Mouse (Mus musculus): Measurements from ENCODE around the gene Podxl2. TPM values are rescaled to one million over a fixed set of nuclear protein-coding genes. Genes with fewer than 3 reads are reported as not detected.
A peak's percentile ranks its signal among the peaks of the same experiment; 100 is the strongest.

Podxl2 gene
- polyA plus RNA-seq, 1 experiment: 35.8 TPM

DNA sequence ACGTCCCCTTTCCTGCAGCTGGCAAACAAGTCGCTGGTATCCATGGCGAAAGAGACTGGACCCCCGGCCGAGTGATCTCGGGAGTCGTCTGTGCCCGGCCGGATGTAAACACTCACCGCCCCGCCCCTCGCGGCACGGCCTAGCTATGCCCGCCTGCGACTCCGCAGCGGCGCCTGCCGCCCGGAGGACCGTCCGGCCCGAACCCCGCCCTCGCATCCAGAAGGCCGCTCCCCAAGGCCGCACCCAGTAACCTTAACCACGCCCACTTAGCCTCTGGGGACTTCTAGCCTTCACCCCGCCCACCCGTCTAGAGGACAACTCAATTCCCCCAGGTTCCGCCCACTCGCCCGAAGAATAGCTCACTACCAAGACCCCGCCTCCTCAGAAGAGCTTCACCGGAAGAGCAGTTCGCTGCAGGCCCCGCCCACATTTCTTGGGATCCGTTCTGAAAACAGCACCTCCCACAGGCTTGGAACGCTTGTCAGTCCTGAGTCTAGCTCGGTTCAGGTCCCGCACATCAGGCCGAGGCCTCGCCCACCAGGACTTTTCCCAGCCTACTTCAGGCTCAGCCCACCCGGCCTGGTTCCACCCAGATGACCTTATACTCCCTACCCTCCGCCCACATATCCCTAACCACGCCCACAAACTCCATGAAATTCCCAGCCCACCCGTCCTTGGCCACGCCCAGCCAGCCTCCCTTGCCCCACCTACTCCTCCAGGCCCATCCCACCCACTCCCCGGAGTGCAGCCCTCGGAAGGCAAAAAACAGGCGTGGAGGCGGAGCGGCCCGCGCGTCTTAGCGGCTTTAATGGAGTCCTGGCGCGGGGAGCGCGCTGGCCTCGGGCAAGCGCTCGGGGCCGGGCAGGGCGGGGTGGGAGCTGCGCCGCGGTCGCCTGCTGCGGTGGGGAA lies 32.8 kb downstream of the Podxl2 start, which contains the start of gene Abtb1:
Gene Abtb1, minus strand, starts transcription at position 204 of the 909 bp plus-strand sequence.
- WGBS: under 1% methylated on average over 72 of the region's 72 CpGs
- H3K4me1 ChIP-seq (ENCODE audit: control insufficient read depth, insufficient read depth, low read length): peaks cover 5% of the 10 kb centered on the region
- H3K4me3 ChIP-seq (replicated peaks; ENCODE audit: extremely low read depth, low read depth, low read length): peak within 1 kb of the TSS; percentile 94
- TF ChIP-seq POLR2A (IDR thresholded peaks at IDR 0.05; ENCODE audit: borderline replicate concordance, extremely low read depth, low read depth, low read length): peak; percentile 84; the same call in 1 of the 2 replicates
- 0 out of 2 replicates have a peak, but pooled peaks have one; percentile 19 for TF ChIP-seq CTCF (IDR thresholded peaks at IDR 0.05; ENCODE audit: insufficient read depth, low read length)
- peak; percentile 99 for DNase-seq

DNA sequence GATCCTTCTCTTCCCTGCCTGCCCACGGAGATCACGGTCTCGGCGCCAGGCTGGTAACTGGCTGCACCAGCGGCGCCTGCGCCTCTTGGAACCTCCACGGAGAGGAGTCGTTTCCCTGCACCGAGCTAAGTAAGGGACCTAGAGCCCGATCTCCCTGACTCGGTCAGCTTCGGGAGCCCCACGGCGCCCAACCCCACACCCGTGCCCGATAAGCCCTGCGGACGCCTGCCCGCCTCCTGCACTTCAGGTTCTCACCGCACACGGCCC lies 33.4 kb downstream of the Podxl2 start:
- Histone ChIP-seq H3K4me1 (ENCODE audit: control insufficient read depth, insufficient read depth, low read length) (peaks cover 5% of the 10 kb centered on the region), H3K4me3 (replicated peaks; ENCODE audit: extremely low read depth, low read depth, low read length) (peak overlapping the region; percentile 94)
- WGBS: under 1% methylated on average over 22 of the region's 22 CpGs
- no peak for DNase-seq
- TF ChIP-seq CTCF (IDR thresholded peaks at IDR 0.05; ENCODE audit: insufficient read depth, low read length) (no peak), POLR2A (IDR thresholded peaks at IDR 0.05; ENCODE audit: borderline replicate concordance, extremely low read depth, low read depth, low read length) (no peak)

DNA sequence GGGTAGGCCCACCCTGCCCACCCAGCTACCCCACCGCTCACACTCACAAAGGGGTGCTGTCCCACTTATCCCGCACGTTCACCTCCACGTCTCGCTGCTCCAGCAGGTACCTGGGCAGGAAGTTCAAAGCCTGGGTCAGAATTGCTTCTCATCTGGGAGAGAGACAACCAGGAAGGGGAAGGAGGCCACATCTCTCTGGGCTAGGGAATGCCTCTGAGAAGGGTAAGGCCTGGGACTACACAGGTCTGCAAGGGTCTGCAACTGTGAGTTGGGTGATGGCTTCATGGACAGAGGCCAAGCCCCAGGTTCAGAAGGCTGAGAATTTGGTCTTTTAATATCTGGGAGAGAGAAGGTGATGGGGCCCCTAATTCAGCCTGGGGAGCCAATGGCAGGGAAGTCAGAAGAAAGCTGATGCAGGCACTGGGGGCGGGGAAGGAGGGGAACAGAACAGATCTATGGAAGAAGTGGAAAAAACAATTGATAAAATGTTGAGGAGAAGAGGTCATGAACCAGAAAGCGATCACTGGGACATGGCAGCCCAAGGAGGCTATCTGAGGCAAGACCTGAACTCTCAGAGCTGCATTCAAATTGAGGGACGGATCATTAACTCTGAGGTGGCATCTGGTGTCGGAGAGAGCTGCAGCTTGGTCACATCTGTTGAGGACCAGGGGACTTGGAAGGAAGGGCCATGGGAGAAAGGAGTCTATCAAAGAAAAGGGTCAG lies 33.9 kb downstream of the Podxl2 start:
- no peak for DNase-seq
- peaks cover 5% of the 10 kb centered on the region for H3K4me1 ChIP-seq (ENCODE audit: control insufficient read depth, insufficient read depth, low read length)
- TF ChIP-seq POLR2A (IDR thresholded peaks at IDR 0.05; ENCODE audit: borderline replicate concordance, extremely low read depth, low read depth, low read length): no peak
- no peak for TF ChIP-seq CTCF (IDR thresholded peaks at IDR 0.05; ENCODE audit: insufficient read depth, low read length)
- WGBS: 47% methylated on average over 9 of the region's 9 CpGs
- peak overlapping the region; percentile 94 for H3K4me3 ChIP-seq (replicated peaks; ENCODE audit: extremely low read depth, low read depth, low read length)

DNA sequence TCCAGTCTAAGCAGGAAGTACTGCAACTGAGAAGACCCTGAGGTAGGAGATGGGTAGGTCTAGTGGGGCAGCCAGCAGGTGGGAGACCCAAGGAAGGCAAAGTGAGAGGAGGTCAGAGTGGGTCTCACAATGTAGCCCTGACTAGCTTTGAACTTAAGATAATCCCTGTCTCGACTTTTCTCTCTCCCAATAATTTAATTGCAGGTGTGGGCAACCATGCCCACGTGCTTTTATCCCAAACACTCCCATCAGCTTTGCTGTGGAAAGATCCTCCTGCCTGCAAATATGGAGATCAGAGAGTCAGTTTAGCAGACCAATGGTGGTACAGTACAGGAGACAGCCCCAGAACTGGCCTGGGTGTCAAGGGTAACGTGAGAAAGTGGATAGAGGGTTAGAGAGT lies 34.6 kb downstream of the Podxl2 start:
- TF ChIP-seq CTCF (IDR thresholded peaks at IDR 0.05; ENCODE audit: insufficient read depth, low read length) (no peak), POLR2A (IDR thresholded peaks at IDR 0.05; ENCODE audit: borderline replicate concordance, extremely low read depth, low read depth, low read length) (no peak)
- Histone ChIP-seq H3K4me3 (replicated peaks; ENCODE audit: extremely low read depth, low read depth, low read length) (no peak overlapping the region), H3K4me1 (ENCODE audit: control insufficient read depth, insufficient read depth, low read length) (peaks cover 5% of the 10 kb centered on the region)
- WGBS: 62% methylated on average over 3 of the region's 3 CpGs
- DNase-seq: no peak

DNA sequence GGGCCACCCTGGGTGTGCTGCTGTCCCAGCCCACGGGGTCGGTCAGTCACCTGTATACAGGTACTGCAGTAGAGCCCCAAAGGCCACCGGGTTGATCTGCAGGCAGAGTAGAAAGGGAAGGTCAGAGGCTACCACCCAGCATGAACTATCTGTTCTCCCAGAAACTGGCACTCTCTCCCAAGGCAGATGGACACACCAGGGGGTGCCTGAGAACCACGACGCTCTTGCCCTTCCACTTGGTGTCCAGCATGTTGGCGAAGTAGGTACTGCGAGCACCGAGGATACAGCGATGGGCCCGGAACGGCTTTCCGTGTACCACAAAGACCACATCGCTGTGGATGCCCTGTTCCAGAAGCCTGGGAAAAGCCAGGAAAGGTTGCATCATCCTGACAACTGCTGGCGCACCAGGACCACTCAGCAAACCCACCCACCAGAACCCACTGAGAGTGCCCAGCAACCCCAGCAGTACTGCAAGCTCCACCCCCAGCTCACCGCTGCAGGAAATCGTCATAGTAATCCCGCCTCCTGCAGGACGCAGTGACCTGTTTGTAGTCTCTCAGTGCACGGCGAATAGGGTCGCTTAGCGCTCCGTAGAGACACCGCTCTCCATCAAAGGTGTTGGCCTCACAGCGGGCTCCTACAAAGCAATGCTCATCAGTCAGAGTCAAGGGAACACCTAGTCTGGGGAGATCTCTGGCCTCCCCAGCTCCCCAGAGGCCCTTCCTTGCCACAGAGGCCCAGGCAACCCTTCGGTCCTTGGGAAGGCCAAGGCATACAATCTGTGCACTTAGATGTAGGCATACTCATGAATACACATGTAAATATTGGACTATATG lies 35.5 kb downstream of the Podxl2 start:
- no peak for TF ChIP-seq POLR2A (IDR thresholded peaks at IDR 0.05; ENCODE audit: borderline replicate concordance, extremely low read depth, low read depth, low read length)
- no peak for TF ChIP-seq CTCF (IDR thresholded peaks at IDR 0.05; ENCODE audit: insufficient read depth, low read length)
- 85% methylated on average over 26 of the region's 26 CpGs for WGBS
- no peak overlapping the region for H3K4me3 ChIP-seq (replicated peaks; ENCODE audit: extremely low read depth, low read depth, low read length)
- H3K4me1 ChIP-seq (ENCODE audit: control insufficient read depth, insufficient read depth, low read length): peaks cover 5% of the 10 kb centered on the region
- no peak for DNase-seq

DNA sequence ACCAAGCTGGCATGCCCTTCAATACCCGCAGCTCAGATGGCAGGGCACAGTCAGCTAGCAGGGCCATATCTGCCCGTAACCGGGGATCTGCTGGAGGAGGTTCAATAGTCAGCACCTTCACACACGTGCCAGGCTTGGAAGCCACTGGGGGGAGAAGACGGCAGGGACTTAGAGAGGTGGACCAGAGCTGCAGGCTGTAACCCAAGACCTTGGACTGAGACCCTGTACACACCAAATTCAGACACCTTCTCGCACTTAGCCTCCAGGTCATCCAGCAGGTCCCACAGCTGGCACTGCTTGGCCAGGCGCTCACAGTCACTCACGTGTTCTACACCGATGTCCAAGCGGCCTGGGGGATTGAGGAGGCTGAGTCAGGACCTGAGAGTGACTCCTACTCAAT lies 36.2 kb downstream of the Podxl2 start:
- Histone ChIP-seq H3K4me3 (replicated peaks; ENCODE audit: extremely low read depth, low read depth, low read length) (no peak overlapping the region), H3K4me1 (ENCODE audit: control insufficient read depth, insufficient read depth, low read length) (peaks cover 5% of the 10 kb centered on the region)
- DNase-seq: no peak
- TF ChIP-seq CTCF (IDR thresholded peaks at IDR 0.05; ENCODE audit: insufficient read depth, low read length) (no peak), POLR2A (IDR thresholded peaks at IDR 0.05; ENCODE audit: borderline replicate concordance, extremely low read depth, low read depth, low read length) (no peak)
- WGBS: 95% methylated on average over 10 of the region's 10 CpGs

DNA sequence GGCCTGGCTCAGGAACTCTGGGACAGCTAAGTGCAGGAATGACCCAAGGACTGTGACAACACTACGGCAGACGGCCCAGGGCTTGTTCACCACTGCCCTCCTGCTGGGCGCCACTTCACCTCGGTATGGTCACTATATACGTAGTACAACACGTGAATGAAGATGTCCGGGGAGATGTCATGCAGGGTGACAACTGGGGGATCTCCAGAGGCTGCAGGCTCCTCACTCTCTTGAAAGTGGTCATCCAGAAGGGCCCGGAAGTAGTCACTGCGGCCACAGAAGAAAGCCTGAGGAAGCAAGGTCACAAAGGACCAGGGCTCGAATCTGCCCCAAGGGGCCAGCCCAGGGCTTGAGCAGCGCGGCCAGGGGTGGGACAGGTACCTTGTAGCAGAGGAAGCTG lies 36.8 kb downstream of the Podxl2 start:
- WGBS: 93% methylated on average over 12 of the region's 12 CpGs
- TF ChIP-seq POLR2A (IDR thresholded peaks at IDR 0.05; ENCODE audit: borderline replicate concordance, extremely low read depth, low read depth, low read length) (no peak), CTCF (IDR thresholded peaks at IDR 0.05; ENCODE audit: insufficient read depth, low read length) (no peak)

DNA sequence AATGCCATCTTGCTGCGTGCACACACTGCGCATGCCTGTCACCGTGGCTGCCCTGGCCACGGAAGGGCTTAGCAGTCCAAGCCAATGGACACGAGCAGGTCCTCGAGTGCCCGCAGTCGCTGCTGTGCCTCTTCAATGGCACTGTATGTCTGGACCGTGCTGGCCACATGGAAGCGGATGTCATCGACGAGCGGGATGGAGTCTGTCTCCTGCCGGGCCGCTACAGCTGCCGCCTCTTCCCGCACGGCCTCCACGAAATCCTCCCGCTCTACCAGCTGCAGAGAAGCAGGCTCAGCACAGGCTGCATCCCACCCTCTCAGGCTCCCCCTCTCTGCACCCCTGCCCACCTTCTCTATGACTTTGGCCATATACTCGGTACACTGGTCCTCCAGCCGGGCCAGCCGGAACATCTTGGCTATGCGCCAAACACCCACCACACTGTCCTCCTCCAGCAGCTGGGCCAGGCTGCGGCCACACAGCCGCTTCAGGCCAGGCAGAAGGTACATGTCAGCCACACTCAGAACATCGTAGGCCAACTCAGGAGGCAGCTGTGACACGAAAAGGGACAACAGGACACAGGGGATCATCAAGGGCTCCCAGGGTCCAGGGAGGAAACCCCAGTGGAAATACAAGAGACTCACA lies 38.5 kb downstream of the Podxl2 start:
- peaks cover 5% of the 10 kb centered on the region for H3K4me1 ChIP-seq (ENCODE audit: control insufficient read depth, insufficient read depth, low read length)
- no peak for TF ChIP-seq CTCF (IDR thresholded peaks at IDR 0.05; ENCODE audit: insufficient read depth, low read length)
- 0 out of 2 replicates have a peak, but pooled peaks have one; percentile 10 for TF ChIP-seq POLR2A (IDR thresholded peaks at IDR 0.05; ENCODE audit: borderline replicate concordance, extremely low read depth, low read depth, low read length)
- no peak overlapping the region for H3K4me3 ChIP-seq (replicated peaks; ENCODE audit: extremely low read depth, low read depth, low read length)
- WGBS: 78% methylated on average over 28 of the region's 28 CpGs
- no peak for DNase-seq

More for the DNA sequence above, 36.8 kb downstream of the Podxl2 start:
- no peak for DNase-seq
- Histone ChIP-seq H3K4me3 (replicated peaks; ENCODE audit: extremely low read depth, low read depth, low read length) (no peak overlapping the region), H3K4me1 (ENCODE audit: control insufficient read depth, insufficient read depth, low read length) (peaks cover 5% of the 10 kb centered on the region)

Measured in lung, adult 2 months (tissue).